In the genomic region with DNA sequence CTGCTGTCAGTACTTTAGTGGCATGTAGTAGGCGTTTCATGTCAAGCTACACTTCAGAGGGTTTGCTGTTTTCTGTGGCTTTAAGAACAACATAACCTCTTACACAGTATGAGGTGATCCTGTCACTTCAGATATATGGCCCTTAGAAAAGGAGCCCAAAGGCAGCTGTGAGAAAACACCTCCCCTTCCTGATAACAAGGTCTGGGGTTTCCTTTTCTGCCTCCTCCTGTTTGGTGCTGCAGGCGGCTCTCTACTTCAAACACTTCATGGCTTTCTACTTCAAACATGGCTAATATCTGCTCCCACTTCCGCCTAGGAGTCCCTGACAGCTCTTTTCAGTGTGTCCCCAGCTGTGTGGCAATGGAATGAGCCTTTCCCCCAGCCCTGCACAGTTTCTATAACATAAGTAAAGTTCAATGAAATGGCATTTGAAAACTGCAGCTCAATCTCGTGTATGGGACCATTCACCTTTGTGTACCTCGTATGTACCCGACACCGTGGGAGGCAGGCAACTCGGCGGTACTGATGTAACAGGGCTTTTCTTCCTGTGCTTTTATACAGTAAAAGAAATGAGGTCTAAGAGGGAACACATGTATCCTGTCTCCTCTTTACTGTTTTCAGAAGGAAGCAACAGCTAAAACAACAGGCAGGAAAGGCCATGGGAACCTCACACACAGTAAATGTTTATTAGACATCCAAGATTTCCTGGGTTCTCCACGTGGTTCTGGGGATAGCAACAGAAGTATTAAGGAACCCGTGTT, we compare ENCODE assay signal across 8 mouse cellular contexts. TPM values are rescaled to one million over a fixed set of nuclear protein-coding genes. Genes with fewer than 3 reads are reported as not detected.
DNase-seq lines count a peak whose midpoint lies in the region; ATAC-seq lines count a peak whose summit lies in the region.

No protein-coding gene starts in this region.

- H3K9ac ChIP-seq in liver, embryonic 15.5 days, result no peak overlapping the region
- H3K9ac ChIP-seq in stomach, embryonic 15.5 days, result no peak overlapping the region

- 23% methylated on average over 11 of the region's 11 CpGs for WGBS in liver, embryonic 15.5 days (ENCODE audit: insufficient replicate concordance)
- WGBS in stomach, embryonic 15.5 days, result 27% methylated on average over 11 of the region's 11 CpGs

- ATAC-seq in liver, embryonic 15.5 days (ENCODE audit: insufficient read depth), result no peak
- ATAC-seq in stomach, embryonic 15.5 days (ENCODE audit: insufficient read depth, low FRiP score, low read depth), result peak; percentile 50

- no peaks in the 10 kb centered on the region for H3K9me3 ChIP-seq in liver, embryonic 15.5 days (replicated peaks)
- no peaks in the 10 kb centered on the region for H3K9me3 ChIP-seq in stomach, embryonic 15.5 days

- no peaks in the 10 kb centered on the region for H3K27me3 ChIP-seq in liver, embryonic 15.5 days
- H3K27me3 ChIP-seq in stomach, embryonic 15.5 days (replicated peaks), result no peaks in the 10 kb centered on the region

- H3K4me2 ChIP-seq in liver, embryonic 15.5 days, result peak overlapping the region; percentile 11; the same call in 1 of the 2 replicates
- no peak overlapping the region for H3K4me2 ChIP-seq in stomach, embryonic 15.5 days

- H3K27ac ChIP-seq in liver, embryonic 15.5 days (replicated peaks), result peak overlapping the region; percentile 73
- H3K27ac ChIP-seq in stomach, embryonic 15.5 days, result peak overlapping the region; percentile 66

- no peaks in the 10 kb centered on the region for H3K36me3 ChIP-seq in liver, embryonic 15.5 days (replicated peaks)
- no peaks in the 10 kb centered on the region for H3K36me3 ChIP-seq in stomach, embryonic 15.5 days

- peaks cover 36% of the 10 kb centered on the region for H3K4me1 ChIP-seq in liver, embryonic 15.5 days (replicated peaks)
- 0 out of 2 replicates have a peak, but pooled peaks cover 4% of the 10 kb centered on the region for H3K4me1 ChIP-seq in stomach, embryonic 15.5 days

- no peak overlapping the region for H3K4me3 ChIP-seq in liver, embryonic 15.5 days (replicated peaks)
- H3K4me3 ChIP-seq in stomach, embryonic 15.5 days (replicated peaks), result no peak overlapping the region

- peak; percentile 18 for DNase-seq in kidney, adult 9 months
- DNase-seq in kidney, adult 18-20 months, result no peak
- peak; percentile 10 for DNase-seq in forelimb bud, embryonic 11.5 days (ENCODE audit: low read depth, low spot score)
- no peak for DNase-seq in layer of hippocampus, adult 9-11 months
- no peak for DNase-seq in urinary bladder, postnatal 4 days (ENCODE audit: low spot score in 2 of 2)
- DNase-seq in left cerebral cortex, postnatal 36 days (ENCODE audit: low spot score in 2 of 2), result no peak

- intact Hi-C loops in left cerebral cortex, postnatal 36 days (cut with DNase I), result loop anchor here (10.0 kb wide), 1 partner anchor 572 kb away; the partner anchor contains the start of gene Pds5b

RNA-seq across cellular contexts. Expression of gene Stard13, which starts 13.7 kb away (rescaled TPM):
- polyA plus RNA-seq in liver, embryonic 15.5 days (2015; fragmentation: Nextera tagmentation; extraction: Ambion mirVana), result 1.0 and 1.5 TPM in 2 replicates
- 17.8 and 21.7 TPM in 2 replicates for polyA plus RNA-seq in stomach, embryonic 15.5 days (2015; fragmentation: Nextera tagmentation; extraction: Ambion mirVana)
- total RNA-seq in left cerebral cortex, postnatal 36 days (2021), result 10 to 100 TPM; 10.1 to 11.1 TPM

Comparison
In these comparisons a context has a peak if more than half of its experiments do, and no peak if none do; other contexts are left out.
1. DNase-seq: peak in kidney, adult 9 months (single experiment) and forelimb bud, embryonic 11.5 days (single experiment); none in kidney, adult 18-20 months (single experiment), layer of hippocampus, adult 9-11 months (single experiment), urinary bladder, postnatal 4 days (0 of 2) and left cerebral cortex, postnatal 36 days (0 of 2).